Mouse (Mus musculus) MEL-GATA-1-ER (cell line): Measurements from ENCODE around the gene Cutal.

Source experiments
- DNase-seq: peaks from one replicate; pipeline ENCODE4 v3.0.0-alpha.2; 2012; ENCODE audit warnings: low read depth; ENCODE audit errors: extremely low read depth

Gene Cutal

DNA sequence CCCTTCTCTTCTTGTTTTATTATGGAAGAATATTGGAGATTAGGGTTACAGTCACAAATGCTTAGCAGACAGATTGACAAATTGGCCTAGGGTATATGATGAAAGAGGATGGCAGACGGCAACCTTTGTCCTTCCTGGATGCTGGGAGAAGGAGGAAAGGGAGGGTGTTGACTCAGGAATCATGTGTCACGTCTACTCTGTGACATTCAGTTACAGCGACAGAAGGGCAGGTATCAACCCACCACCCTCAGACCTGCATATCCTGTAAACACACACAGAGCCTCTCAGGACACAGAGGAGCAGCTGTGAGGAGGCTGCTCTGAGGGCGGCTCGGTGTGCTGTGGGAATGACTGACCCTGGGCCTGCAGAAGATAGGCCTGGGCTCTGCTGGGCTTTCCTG, 9.0 kb downstream of the Cutal start:
- no peak for DNase-seq

DNA sequence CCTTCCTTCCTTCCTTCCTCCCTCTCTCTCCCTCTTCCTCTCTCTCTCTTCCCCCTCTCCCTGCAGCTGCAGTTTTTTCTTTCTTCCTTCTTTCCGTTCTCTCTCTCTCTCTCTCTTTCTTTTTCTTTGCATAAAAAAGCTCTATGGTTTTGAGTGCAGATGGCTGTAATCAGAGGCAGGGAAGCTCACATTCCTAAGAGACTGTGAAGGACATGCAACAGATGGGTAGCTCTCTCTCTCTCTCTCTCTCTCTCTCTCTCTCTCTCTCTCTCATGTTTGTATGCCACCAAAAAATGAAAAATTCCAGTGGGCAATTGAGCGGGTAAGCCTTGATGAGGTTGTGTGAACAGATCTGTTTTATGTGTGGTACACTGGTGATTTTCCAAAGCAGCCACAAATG, 10.0 kb downstream of the Cutal start:
- no peak for DNase-seq

DNA sequence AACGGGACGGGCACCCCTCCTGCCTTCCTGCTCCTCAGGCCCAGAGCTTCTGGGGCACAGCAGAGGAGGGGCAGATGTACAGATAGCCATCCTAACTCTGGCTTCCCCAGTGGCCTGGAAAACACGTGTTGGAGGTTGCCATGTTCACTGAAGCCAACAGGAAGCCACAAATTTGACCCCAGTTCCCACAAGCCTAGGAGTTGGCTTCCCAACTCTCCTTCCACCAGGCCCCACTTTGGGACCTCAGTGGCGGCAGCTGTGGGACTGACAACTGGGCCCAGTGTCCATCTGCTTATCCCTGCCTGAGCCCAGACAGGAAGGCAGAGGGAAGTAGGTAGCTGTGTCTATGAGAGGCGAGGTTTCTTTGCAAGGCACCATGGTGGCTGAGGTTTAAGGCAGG, 19.8 kb downstream of the Cutal start:
- no peak for DNase-seq

DNA sequence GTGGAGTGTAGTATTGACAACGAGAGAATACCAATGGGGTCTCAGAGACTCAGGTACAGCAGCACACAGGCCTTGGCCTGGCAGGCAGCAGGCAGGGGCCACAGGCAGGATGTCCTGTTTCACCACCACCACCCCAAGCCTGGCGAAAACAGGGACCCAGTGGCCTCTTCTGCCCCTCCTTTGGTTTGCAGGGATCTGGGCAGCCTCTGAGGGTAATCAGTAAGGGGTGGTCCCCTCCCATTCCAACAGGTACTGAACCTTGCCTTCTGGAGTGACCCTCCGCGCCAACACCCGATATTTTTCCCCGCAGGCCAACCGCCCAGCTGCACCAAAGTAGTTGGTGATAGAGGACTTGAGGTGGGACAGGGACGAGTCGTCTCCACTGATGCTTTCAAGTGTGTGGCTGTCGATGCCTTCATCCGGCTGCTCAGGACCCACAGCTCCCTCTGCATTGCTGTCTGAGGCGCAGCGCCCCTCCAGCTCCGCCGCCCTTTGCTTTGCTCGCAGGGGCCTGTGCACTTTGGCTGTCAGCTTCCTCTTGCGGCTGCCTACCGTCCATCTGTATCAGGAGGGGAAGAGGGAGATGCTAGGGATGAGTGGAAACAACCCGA, 21.4 kb downstream of the Cutal start:
- DNase-seq, result no peak

GRCm38 (mm10) chr2:34896821-34897460, 22.7 kb downstream of the Cutal start:
- no peak for DNase-seq

GRCm38 (mm10) chr2:34897820-34898219, 23.6 kb downstream of the Cutal start:
- DNase-seq, result peak; percentile 23

GRCm38 (mm10) chr2:34899682-34900081, 25.5 kb downstream of the Cutal start:
- no peak for DNase-seq

- DNase-seq, result no peak
Measured at GRCm38 (mm10) chr2:34900412-34900811, 26.2 kb downstream of the Cutal start.

DNA sequence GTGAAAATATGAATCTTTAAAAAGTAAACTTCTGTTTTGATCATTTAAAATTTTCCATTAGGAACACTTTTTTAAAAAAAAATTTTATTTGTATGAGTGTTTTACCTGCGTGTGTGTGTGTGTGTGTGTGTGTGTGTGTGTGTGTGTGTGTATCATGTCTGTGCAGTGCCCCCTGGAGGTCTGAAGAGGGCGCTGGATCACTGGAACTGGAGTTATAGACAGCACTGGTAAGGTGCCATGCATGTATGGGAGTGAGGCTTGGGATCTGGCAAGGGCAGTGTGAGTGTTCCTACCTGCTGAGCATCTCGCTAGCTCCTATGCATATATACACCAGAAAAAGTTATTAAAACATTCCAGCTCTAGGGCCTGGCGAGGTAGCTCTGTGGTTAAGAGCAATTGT, 27.5 kb downstream of the Cutal start:
- no peak for DNase-seq

- no peak for DNase-seq
Measured at GRCm38 (mm10) chr2:34902731-34903130, 28.5 kb downstream of the Cutal start.

DNA sequence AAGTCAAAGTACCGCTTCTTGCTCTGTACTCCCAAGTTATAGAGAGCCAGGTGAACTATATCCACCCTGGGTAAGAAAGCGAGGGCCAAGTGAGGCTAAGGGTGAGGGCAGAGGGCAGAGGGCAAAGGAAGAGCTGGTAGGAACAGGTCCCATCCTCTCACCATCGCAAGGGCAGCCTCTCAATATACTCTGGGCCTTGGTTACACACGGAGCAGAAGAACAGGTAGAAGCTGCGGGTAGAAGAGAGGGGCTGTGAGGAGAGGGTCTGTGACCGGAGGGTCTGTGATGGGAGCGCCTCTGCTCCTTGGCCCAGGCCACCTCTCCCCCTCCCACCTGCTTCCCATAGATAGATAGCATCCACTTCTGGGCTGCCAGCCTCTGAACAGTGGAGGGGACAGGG, 29.0 kb downstream of the Cutal start:
- no peak for DNase-seq

DNA sequence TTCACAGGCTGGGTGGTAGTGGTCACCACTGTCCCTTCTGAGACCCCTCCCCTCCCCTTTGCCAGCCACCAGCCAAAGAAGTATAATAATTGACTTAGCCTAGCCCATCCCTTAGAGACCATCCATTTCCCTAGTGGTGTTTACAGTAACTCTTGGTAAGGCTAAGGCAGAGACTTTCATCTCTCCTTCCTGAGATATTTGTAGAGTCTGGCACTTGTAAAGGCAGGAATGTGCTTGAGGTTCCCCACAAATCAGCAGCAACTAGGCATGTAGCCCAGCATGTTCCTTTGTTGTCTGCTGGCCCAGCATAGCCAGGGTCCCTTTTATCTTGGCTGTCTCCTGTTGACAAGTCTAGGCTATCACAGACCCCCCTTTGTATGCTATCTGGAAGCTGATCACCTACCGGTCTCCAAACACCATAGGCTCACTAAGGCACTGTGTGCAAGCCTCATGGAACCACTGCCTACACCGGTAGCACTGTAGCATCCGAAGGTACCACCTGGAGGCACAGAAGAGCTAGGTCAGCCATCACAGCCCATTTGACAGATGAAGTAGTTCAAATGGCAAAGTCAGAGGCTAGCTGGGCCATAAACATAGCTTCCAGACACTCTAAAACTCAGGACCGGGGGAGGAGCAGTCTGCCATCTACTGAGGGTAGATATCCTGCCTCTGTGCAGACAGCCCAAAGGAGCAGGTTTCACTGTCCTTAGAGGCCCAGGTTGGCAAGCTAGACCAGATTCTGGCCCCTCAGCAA, 29.6 kb downstream of the Cutal start:
- DNase-seq, result no peak

DNA sequence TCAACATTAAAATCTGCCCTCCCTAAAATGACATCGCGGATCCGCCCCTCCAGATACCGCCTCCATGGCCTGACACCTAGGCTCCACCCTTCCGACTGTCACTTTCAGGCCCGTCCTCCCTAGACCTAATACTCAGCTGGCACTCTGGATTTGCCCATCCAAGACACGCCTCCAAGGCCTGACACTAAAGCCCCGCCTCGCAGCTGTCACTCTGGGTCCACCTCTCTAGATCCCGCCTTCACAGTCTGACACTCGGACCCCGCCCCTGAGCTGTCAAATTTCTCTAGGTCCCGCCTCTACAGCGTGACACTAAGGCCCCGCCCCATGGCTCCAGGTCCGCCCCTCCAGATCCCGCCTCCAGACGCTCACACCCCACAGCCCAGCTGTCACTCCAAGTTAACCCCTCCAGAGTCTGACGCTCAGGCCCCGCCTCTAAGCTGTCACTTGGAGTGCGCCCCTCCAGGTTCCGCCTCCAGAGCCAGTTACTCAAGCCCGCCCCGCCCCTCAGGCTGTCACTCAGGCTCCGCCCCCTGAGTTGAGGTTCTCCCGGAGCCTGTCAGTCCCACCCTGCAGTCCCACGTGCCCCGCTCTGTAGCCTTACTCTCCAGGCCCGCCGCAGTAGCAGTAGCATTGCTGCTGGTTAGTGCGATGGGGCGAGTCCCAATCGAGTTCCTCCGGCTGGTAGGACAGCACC, 30.8 kb downstream of the Cutal start:
- peak; percentile 94 for DNase-seq

- no peak for DNase-seq
Measured at GRCm38 (mm10) chr2:34906426-34906825, 32.2 kb downstream of the Cutal start.

DNA sequence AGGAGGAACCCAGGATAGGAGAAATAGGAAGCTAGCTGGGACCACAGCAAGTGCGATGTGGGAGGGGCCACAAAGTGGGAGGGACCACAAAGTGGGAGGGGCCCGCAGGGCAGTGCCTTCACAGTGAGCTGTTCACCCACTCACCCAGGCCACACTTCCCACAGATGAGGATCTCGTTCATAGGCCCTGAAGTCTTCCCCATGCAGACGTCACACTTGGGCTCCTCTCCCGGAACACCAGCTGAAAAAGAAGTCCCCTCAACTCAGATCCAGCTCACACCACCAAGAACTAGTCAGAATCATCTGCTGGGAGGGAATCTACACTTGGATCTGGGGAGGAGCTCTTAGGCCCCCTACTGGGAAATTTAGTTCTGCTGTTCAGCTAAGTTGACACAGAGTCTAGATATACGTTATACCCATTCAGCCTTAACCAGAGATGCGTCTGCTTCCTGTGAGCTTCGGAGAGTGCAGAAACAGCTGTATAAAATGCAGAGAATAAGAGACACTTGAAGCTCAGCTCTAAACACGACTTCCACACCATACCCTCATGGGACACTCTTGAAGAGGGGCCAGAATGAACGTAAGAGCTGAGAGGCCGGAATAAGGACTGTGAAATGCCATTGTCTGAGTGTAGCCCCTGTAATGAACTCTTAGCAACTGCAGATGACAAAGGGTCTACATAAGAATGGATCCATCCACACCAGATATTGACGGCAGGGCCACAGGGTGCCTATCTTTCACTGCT, 32.8 kb downstream of the Cutal start:
- DNase-seq, result peak; percentile 44

DNA sequence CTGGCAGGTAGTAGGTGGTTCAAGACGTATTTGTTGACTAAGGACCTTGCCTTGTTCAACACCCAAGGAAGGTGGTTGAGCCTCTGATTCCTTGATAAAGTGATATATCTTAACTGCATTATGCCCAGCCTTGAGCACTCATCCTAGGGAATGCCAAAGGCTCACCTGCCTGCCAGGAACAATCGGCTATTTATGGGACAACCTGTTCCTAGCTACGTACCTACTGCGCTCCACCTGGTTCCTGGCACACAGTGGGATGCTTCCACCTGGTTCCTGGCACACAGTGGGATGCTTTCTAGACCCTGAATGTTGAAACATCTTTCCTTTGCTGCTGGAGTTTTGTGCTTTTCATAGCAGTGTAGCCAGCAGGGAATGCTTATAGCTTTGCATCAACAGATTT, 35.5 kb downstream of the Cutal start:
- DNase-seq, result no peak

GRCm38 (mm10) chr2:34911871-34912270, 37.7 kb downstream of the Cutal start:
- no peak for DNase-seq

DNA sequence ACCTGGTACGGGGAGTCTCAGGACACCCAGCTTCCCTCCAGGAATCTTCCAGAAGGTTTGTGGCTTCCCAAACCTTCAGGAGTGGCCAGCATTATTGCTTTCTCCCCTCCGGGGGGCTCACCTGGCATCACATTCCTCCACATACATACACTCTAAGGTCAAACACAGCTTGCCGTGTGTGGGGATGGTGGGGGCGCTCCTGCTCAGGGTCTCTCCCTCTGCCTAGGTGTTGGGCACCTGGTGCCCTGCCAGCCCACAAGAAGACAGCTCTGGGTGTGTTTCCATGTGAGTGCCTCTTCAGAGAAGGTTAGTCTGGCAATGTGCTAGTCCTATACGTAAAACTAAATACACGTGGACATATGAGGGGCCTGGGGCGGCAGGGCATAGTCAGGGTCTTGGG, 38.4 kb downstream of the Cutal start:
- DNase-seq, result no peak

GRCm38 (mm10) chr2:34913218-34914068, 39.2 kb downstream of the Cutal start, which contains the start of gene Phf19:
Phf19 (minus strand) TSS chr2:34914026.
- DNase-seq, result peak; percentile 40

DNA sequence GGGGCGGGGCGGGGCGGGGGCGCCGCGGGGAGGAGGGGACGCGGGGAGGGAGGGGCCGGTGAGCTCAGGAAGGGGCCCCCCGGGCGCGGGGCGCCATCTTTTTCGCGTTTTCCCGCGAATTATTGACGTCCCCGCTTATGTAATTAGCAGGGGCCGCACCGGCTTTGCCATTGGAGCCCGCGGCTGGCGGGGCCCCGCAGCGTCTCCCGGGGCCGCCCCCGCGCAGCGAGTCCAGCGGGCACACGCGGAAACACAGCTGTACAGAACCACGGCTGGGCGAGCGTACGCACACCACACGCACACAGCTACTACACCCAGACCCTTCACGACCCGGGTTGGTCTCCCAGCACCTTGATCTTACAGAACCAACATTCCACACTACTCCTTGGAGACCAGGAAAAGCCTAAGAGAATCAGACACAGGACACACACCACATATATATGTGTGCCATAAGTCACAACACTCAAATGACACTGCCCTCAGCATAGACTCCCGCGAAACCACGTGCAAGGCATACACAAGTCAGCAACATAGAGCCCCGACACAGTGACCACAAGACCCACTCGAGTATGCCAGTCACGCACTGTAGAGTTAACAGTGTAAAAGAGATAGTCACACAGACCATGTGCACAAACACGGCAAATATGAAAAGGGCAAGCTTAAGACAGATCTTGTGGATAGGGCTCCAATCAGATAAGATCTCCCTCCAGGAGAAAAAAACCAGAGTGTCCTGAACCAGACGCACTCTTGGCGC, 40.0 kb downstream of the Cutal start:
- DNase-seq, result peak; percentile 32
